Mouse (Mus musculus): ENCODE measurements around the gene Spryd3. TPM values are rescaled to one million over a fixed set of nuclear protein-coding genes. Genes with fewer than 3 reads are reported as not detected.
A peak's percentile ranks its signal among the peaks of the same experiment; 100 is the strongest.

Gene Spryd3
- total RNA-seq, 2 experiments from 2014 or later = 14.4 to 19.6 TPM

DNA sequence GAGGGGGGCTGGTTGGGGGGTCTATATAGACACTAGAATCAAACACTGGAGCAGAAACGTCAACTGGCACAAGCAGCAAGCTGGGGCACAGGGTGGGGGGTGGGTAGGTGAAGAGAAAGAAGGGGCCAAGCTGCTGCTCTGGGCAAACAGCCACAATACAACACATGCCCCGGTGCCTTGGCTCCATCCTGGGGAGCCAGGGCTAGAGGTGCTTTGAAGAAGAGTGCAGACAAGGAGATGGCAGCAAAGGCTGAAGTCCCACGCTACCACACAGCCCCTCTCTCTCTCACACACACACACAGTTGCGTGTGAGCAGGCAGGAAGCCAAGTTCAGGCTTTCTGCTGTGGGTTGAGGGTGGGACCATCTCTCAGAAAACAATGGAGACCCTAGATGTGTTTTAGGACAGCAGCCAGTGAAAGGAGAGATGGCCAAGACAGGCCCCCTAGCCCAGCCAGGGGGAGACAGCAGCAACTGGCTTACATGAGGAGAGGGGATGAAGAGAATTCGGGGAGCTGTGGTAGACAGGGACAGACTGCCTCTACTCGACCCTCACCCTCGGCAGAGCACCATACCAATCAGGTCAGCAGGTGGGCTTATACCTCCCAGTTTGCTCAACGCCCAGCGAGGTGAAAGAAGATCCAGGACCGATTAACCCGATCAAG is 19.1 kb downstream of the Spryd3 start:
- no peak for ATAC-seq (replicated peaks; ENCODE audit: low FRiP score, low TSS enrichment, poor library complexity, severe bottlenecking)

DNA sequence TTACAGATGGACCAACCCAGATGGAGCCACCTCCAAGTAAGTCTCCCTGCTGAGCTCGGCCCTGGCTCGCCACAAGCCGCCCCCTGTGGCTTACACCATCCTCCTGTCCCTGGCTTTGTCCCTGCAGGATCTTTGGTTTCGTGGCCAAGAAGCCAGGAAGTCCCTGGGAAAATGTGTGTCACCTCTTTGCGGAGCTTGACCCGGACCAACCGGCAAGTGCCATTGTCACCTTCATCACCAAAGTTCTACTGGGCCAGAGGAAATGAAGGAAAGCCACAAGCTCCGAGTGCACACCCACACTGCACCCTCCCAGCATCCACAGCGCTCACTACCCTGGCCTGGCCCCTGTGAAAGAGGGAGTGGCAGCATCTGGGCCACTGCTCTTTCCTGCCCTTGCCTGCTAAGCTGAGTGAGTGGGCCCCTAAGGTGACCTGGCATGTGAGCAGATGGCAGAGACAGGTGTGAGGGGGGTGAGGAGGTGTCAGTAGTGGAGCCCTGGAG is 20.3 kb downstream of the Spryd3 start:
- no peak for ATAC-seq (replicated peaks; ENCODE audit: low FRiP score, low TSS enrichment, poor library complexity, severe bottlenecking)

DNA sequence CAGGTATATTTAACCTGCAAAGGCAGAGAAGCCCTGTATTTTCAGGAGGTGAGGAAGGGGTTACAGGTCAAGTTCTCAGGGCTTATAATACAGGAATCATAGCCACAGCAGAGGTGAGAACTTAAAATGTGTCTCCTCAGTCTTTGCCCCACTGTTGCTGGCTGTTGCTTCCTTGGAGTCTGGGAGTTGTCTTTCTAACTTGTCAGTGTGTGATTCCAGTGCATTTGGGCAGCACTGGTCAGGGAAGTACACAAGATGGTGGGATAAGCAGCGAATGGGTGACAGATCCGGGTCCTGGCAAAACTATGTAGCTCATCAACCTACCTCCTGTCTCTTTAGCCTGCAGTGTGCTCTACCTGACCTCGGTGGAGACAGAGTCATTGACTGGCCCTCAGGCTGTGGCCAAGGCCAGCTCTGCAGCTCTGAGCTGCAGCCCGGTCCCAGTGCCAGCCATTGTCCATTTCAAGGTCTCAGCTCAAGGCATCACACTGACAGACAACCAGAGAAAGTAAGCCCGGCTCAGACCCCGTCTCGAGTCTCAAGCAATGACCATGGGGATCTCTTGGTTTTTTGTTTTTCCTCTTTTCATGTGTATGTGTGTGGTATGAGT is 21.3 kb downstream of the Spryd3 start:
- no peak for ATAC-seq (replicated peaks; ENCODE audit: low FRiP score, low TSS enrichment, poor library complexity, severe bottlenecking)

DNA sequence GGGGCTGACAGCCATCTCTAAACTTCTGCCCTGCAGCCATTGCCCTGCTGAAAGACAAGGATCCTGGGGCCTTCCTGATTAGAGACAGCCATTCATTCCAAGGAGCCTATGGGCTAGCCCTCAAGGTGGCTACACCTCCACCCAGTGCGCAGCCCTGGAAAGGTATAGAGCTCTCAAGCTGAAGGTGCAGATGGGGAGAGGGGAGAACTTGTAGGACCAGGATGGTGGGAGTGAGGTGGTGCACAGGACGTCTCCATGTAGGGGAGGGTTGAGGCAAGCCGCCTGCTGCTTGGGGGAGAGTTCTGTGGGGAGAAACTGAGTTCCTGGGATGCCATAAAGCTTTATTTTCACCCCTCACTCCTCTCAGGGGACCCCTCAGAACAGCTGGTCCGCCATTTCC is 22.4 kb downstream of the Spryd3 start:
- ATAC-seq (replicated peaks; ENCODE audit: low FRiP score, low TSS enrichment, poor library complexity, severe bottlenecking) = no peak

DNA sequence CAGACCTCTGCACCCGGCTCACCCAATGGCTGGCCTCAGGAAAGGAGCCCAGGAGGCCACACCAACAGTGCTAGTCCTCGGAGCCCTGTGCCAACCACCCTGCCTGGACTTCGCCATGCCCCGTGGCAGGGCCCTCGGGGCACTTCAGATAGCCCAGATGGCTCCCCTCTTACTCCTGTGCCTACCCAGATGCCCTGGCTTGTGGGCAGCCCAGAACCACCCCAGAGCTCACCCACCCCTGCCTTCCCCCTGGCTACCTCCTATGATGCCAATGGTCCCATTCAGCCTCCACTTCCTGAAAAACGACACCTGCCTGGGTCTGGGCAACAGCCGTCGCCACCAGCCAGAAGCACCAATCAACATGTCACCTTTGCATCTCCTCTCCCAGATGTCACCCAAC is 23.2 kb downstream of the Spryd3 start:
- ATAC-seq (replicated peaks; ENCODE audit: low FRiP score, low TSS enrichment, poor library complexity, severe bottlenecking) = no peak

DNA sequence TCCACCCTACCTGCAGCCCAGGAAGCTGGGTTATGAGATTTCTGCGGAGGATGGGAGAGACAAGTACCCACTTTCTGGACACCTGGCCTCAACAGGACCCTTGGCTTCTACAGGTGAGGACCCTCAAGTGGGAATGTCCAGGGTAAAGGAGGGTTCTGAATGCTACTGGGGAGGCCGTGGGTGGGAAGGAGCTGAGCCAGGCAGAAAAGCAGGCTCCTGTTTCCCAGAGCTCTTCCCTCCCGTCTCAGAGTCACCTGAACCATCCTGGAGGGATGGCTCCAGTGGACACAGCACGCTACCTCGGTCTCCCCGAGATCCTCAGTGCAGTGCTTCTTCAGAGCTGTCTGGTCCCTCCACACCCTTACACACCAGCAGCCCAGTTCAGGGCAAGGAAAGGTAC is 23.9 kb downstream of the Spryd3 start:
- no peak for ATAC-seq (replicated peaks; ENCODE audit: low FRiP score, low TSS enrichment, poor library complexity, severe bottlenecking)

DNA sequence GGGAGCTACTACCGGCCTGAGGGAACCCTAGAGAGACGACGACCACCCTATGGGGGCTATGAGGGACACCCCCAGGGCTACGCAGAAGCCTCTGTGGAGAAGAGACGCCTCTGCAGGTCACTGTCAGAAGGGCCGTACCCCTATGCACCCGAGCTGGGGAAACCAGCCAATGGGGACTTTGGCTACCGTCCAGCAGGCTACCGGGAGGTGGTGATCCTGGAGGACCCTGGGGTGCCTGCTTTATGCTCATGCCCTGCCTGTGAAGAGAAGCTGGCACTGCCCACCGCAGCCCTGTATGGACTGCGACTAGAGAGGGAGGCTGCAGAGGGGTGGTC is 24.6 kb downstream of the Spryd3 start:
- ATAC-seq (replicated peaks; ENCODE audit: low FRiP score, low TSS enrichment, poor library complexity, severe bottlenecking) = no peak

DNA sequence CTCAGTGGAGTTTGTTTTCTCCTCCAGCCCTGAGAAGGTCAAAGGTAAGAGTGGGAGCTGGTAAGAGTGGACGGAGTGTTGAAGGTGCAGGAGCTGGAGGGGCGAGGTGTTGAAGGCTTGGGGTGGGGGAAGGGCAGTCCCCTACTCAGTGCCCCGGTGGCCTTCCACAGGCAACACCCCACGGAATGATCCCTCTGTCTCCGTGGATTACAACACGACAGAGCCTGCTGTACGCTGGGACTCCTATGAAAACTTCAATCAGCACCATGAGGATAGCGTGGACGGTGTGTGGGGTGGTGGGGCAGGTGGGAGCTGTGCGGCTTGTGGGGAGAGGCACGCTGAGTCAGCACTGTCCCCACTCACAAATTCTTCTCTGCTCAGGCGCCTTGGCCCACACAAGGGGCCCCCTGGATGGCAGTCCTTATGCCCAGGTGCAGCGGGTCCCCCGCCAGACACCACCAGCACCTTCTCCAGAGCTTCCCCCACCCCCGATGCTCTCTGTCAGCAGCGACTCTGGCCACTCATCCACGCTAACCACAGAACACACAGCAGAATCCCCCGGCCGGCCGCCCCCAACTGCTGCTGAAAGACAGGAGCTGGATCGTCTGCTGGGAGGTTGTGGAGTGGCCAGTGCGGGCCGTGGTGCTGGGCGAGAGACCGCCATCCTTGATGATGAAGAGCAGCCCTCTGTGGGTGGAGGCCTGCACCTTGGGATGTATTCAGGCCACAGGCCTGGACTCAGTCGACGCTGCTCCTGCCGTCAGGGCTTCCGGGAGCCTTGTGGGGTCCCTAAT is 25.1 kb downstream of the Spryd3 start:
- ATAC-seq (replicated peaks; ENCODE audit: low FRiP score, low TSS enrichment, poor library complexity, severe bottlenecking) = no peak

DNA sequence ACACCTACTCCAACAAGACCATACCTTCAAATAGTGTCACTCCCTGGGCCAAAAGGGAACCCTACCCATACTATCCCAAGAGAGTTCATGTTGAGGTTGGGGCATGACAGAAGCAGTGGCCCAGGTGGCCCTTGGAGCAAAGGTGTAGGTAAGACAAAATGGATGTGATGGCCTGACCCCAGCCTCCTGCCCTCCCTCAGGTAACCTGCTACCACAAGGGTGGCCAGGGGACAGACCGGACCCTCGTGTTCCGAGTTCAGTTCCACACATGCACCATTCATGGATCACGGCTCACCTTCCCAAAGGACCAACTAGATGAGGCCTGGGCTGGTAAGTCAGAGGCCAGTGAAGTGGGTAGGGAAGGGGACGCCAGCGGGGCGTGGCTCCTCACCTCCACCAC is 25.8 kb downstream of the Spryd3 start:
- no peak for ATAC-seq (replicated peaks; ENCODE audit: low FRiP score, low TSS enrichment, poor library complexity, severe bottlenecking)

DNA sequence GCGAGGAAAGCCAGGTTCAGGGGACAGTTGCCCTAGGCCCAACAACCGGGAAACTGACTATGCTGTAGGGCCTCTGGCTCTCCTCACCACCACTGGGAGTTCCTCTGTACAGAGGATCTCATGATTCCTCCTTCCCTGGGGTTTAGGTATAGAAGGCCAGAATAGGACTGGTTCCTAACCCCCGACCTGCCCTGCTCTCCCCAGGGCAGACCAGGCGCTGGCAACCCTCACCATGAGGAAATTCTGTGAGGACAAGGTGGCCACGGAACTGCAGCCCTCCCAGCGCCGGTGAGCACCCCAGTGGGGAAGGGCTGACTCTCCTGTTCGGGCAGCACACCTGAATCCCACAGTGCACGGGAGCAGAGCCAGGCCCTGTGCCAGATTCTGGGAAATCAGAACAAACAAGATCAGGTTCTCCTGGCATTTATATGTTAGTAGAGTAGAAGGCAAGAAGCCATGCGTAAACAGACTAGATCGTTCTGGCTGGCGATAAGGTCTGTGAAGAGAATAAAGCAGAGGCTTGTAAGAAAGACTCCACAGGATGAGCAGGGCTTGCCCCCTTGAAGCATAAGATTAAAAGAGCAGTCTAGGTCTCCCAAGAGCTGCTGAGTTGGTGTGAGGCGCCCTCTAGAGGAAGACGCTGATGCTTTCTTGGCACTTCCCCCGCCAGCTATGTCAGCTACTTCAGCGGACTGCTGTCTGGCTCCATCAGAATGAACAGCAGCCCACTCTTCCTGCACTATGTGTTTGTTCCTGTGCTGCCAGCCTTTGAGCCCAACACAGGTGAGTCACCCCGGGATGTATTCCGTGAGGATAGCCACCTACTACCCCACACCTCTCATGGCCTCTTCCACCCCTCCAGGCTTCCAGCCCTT is 27.1 kb downstream of the Spryd3 start:
- ATAC-seq (replicated peaks; ENCODE audit: low FRiP score, low TSS enrichment, poor library complexity, severe bottlenecking) = peak; percentile 43; the same call in 1 of the 2 replicates

DNA sequence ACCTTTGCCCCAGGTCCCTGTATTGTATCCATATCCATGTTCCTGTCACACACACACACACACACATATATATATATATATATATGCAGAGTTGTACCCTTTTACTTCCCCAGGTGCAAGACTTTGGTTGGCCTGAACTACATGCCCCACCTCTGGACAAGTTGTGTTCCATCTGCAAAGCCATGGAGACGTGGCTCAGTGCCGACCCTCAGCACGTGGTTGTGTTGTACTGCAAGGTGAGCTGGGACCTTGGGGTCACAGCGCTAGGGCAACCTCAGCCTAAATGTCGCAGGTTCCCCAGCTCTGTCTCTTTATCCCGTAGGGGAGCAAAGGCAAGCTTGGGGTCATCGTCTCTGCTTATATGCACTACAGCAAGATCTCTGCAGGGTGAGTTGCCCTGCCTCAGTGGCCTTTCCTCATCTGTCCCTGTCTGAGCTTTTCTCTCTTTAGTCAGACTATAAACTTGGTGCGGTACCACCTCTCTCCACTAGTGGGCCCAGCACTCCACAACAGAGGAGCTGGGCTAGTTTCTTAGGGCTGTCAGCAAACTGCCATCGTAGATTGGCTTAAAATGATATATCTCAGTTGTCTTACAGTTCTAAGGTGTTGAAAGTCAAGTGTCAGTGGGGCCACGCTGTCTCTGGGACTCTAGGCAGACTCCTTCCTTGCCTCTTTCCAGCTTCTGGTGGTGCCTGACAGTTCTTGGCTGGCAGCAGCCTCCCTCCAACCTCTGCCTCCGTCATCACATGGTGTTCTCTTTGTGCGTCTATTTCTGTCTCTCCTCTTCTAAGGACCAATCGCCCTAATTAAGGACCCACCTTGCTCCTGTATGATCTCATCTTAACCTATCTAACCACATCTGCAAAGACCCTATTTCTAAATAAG is 28.1 kb downstream of the Spryd3 start:
- ATAC-seq (replicated peaks; ENCODE audit: low FRiP score, low TSS enrichment, poor library complexity, severe bottlenecking) = peak; percentile 58

DNA sequence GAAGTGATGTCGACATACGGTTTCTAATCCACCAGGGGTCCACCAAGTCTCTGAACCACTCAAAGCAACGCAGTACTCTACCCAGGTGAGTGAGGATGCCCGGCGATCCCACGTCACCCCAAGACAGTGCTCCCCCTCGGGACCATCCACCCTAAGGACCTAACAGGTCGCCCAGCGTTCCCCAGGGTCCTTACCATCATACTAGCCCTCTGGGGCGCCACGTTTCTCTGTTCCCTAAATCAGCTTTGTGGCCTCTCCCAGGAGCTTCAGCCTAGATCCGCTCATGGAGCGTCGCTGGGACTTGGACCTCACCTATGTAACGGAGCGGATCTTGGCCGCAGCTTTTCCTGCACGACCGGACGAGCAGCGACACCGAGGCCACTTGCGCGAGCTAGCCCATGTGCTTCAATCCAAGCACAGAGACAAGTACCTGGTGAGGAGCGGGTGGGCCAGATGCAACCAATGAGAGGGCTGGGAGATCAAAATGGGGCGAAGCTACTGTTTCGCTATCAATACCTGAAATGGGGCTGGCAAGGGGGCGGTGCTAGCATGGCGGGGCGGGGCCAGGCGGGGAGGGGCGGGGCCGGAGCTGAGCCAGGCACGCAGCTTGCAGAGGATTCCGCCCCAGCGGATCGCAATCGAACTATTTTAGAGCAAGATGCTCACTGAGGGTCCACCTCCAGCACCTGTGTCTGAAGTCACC is 29.1 kb downstream of the Spryd3 start:
- ATAC-seq (replicated peaks; ENCODE audit: low FRiP score, low TSS enrichment, poor library complexity, severe bottlenecking) = no peak

DNA sequence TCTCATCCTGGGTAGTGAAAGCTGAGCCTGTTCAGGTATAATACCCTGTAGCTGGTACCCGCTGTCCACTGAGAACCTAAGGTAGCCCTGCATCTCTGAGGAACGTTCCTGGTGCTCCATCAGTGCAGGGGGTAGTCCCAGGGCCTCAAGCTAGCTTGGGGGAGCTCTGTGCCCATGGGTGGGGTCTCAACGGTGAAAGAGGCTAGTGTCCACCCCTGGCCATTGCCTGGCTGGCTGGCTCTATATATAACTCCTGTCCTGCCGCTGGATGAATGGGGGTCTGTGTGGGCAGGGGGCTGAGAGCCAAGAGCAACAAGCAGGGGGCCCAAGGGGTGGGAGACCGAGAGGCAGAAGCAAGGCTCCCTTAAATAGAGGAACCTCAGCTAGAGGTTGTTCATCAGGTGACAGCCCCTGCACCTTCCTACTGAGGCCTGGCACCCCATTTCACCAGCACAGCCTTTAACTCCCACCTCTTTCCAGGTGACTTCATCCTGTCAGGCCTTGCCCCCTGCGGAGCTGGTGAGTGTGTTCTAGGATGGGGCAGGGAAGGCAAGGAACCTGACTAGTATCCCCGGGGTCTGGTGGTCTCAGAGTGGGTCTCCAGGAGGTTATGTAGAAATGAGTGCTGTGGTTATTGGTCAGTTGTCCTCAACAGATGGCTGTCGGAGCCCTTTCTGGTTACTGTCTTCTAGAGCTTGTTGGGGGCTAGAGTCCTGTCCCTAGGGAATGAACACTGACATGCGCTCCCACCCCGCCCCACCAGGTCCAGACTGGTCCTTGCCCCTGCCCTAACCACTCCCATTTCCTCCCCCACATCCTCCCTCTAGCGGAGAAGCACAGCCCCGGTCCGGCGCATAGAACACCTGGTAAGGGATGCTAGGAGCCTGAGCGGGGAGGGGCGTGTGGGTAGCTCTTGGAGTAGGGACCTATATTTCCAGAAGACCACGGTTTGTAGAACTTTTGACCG is 30.0 kb downstream of the Spryd3 start:
- ATAC-seq (replicated peaks; ENCODE audit: low FRiP score, low TSS enrichment, poor library complexity, severe bottlenecking) = no peak

DNA sequence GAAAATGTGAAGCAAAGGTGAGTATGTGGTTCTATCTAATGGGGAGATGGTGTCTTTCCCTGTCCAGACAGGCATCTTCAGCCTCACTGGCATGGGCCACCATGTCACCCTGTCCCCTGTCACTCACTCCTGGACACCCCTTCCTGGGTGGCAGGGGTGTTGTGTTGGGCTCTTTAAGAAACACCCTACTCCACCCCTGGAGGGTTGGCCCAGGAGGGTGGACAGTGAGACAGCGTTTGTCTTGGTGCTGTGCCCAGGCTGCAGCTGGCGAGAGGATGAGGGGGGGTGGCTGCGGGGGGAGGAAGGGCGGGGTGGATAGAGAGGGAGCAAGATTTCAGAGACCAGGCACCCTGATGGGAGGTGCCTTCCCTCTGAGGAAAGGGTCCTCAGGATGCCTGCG is 30.7 kb downstream of the Spryd3 start:
- 0 out of 2 replicates have a peak, but pooled peaks have one; percentile 23 for ATAC-seq (replicated peaks; ENCODE audit: low FRiP score, low TSS enrichment, poor library complexity, severe bottlenecking)

DNA sequence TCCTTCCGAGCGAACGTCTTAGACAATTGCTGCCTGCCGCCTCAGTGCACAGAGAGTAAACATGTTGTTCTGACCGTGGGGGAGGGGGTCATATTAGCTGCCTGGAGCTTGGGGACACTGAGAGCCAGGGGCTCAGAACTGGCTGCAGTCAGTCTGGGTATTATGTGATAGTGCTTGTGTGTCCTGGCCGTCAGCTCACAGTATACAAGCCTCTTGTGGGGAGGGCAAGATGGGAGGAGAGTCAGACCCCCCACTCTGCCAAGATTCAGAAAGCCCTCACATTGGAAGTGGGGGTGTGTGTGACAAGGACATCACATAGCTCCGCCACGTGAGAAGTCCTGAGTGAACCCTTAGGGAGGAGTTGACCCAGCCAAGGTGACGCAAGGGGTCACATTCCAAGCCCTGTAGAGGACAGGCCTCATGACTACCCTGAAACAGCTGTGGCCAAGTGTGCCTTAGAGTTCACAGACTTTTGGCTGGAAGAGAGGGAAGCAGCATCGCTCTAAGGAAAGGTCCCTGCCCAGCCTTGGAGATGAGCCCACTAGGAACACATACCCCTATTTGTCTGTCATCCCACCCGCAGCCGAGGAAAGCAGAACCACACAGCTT is 32.0 kb downstream of the Spryd3 start:
- ATAC-seq (replicated peaks; ENCODE audit: low FRiP score, low TSS enrichment, poor library complexity, severe bottlenecking) = no peak

DNA sequence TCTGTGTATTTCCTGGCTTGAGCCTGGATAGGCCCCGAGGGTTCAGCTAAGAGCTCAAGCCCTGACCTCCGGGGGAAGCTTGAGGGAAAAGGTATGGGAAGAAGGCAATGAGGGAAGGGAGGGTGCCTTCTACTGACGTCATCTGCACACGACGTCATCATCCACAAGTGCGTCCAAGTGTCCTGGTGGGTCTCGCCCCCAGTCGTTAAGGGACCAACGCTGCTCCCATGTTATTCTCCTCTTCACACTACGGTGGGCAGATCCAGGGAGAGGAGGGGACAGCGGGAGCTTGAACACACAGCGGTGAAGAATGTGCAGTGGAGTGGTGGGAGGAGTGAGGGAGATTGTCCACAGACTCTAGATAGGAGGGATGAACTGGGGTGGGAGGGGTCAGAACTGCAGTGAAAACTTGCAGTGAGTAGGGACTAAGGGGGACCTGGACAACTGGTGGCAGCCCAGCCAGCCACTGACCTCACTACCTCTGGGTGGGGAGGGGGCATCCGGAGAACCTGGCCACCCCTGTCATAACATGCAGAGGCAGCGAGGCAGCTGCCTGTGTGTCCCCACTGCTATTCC is 32.6 kb downstream of the Spryd3 start:
- no peak for ATAC-seq (replicated peaks; ENCODE audit: low FRiP score, low TSS enrichment, poor library complexity, severe bottlenecking)

Data from megakaryocyte-erythroid progenitor cell, adult 5-6 weeks (primary cell).